Mouse (Mus musculus): ENCODE measurements around the gene Osbp. TPM values are rescaled to one million over a fixed set of nuclear protein-coding genes. Genes with fewer than 3 reads are reported as not detected.

Gene Osbp
- total and polyA plus RNA-seq, 2 experiments from 2014 or later, result 5.1 to 43.2 TPM

GRCm38 (mm10) chr19:12010281-12010771 lies 44.6 kb downstream of the Osbp start:
- TF ChIP-seq EP300 (IDR thresholded peaks at IDR 0.05; ENCODE audit: low read depth) (no peak), CTCF (IDR thresholded peaks at IDR 0.05; ENCODE audit: low read depth) (no peak)
- H3K4me1 ChIP-seq (ENCODE audit: control insufficient read depth, insufficient read depth), result peaks cover 13% of the 10 kb centered on the region; the same call in 1 of the 2 replicates
- peak overlapping the region; percentile 59 for H3K4me3 ChIP-seq (ENCODE audit: low read depth, low read length)
- no peaks in the 10 kb centered on the region for H3K9me3 ChIP-seq (replicated peaks; ENCODE audit: control insufficient read depth, low read length)
- H3K4me2 ChIP-seq (ENCODE audit: low read depth, low read length), result peak overlapping the region; percentile 92
- peak overlapping the region; percentile 91 for H3K27ac ChIP-seq (ENCODE audit: low read depth)
- DNase-seq (ENCODE audit: low spot score) (peak; percentile 71), ATAC-seq (ENCODE audit: insufficient read depth, low read depth) (peak; percentile 22; the same call in 1 of the 2 replicates)
- peak overlapping the region; percentile 78 for H3K9ac ChIP-seq (replicated peaks; ENCODE audit: low read depth, low read length)
- H3K27me3 ChIP-seq (ENCODE audit: control insufficient read depth, insufficient read depth, low read length), result no peaks in the 10 kb centered on the region
- H3K36me3 ChIP-seq (replicated peaks; ENCODE audit: control insufficient read depth, insufficient read depth, low read length), result no peaks in the 10 kb centered on the region
- under 1% methylated on average over 24 of the region's 24 CpGs for WGBS

GRCm38 (mm10) chr19:12010916-12011559 lies 45.3 kb downstream of the Osbp start:
- DNase-seq (ENCODE audit: low spot score) (peak; percentile 84), ATAC-seq (ENCODE audit: insufficient read depth, low read depth) (peak; percentile 42)
- peak overlapping the region; percentile 91 for H3K27ac ChIP-seq (ENCODE audit: low read depth)
- H3K36me3 ChIP-seq (replicated peaks; ENCODE audit: control insufficient read depth, insufficient read depth, low read length), result no peaks in the 10 kb centered on the region
- peak overlapping the region; percentile 59 for H3K4me3 ChIP-seq (ENCODE audit: low read depth, low read length)
- under 1% methylated on average over 26 of the region's 26 CpGs for WGBS
- H3K4me1 ChIP-seq (ENCODE audit: control insufficient read depth, insufficient read depth), result peaks cover 13% of the 10 kb centered on the region; the same call in 1 of the 2 replicates
- no peak; the same call in 1 of the 2 replicates for TF ChIP-seq EP300 (IDR thresholded peaks at IDR 0.05; ENCODE audit: low read depth)
- TF ChIP-seq CTCF (IDR thresholded peaks at IDR 0.05; ENCODE audit: low read depth), result no peak
- H3K4me2 ChIP-seq (ENCODE audit: low read depth, low read length), result peak overlapping the region; percentile 92
- no peaks in the 10 kb centered on the region for H3K27me3 ChIP-seq (ENCODE audit: control insufficient read depth, insufficient read depth, low read length)
- H3K9ac ChIP-seq (replicated peaks; ENCODE audit: low read depth, low read length), result peak overlapping the region; percentile 78
- H3K9me3 ChIP-seq (replicated peaks; ENCODE audit: control insufficient read depth, low read length), result no peaks in the 10 kb centered on the region

- ATAC-seq (ENCODE audit: insufficient read depth, low read depth), result peak; percentile 75
- under 1% methylated on average over 49 of the region's 49 CpGs for WGBS
These were observed 46.1 kb downstream of the Osbp start for GRCm38 (mm10) chr19:12011560-12012556.

GRCm38 (mm10) chr19:12012615-12013014 lies 46.9 kb downstream of the Osbp start:
- peak overlapping the region; percentile 59 for H3K4me3 ChIP-seq (ENCODE audit: low read depth, low read length)
- peak overlapping the region; percentile 51; the same call in 1 of the 2 replicates for H3K27ac ChIP-seq (ENCODE audit: low read depth)
- H3K4me2 ChIP-seq (ENCODE audit: low read depth, low read length), result peak overlapping the region; percentile 92
- 0 out of 2 replicates have a peak, but pooled peaks cover 3% of the 10 kb centered on the region for H3K4me1 ChIP-seq (ENCODE audit: control insufficient read depth, insufficient read depth)
- DNase-seq (ENCODE audit: low spot score) (no peak), ATAC-seq (ENCODE audit: insufficient read depth, low read depth) (no peak)
- H3K9ac ChIP-seq (replicated peaks; ENCODE audit: low read depth, low read length), result peak overlapping the region; percentile 57
- under 1% methylated on average over 10 of the region's 10 CpGs for WGBS
- TF ChIP-seq EP300 (IDR thresholded peaks at IDR 0.05; ENCODE audit: low read depth) (no peak), CTCF (IDR thresholded peaks at IDR 0.05; ENCODE audit: low read depth) (no peak)
- no peaks in the 10 kb centered on the region for H3K9me3 ChIP-seq (replicated peaks; ENCODE audit: control insufficient read depth, low read length)
- H3K36me3 ChIP-seq (replicated peaks; ENCODE audit: control insufficient read depth, insufficient read depth, low read length), result no peaks in the 10 kb centered on the region
- no peaks in the 10 kb centered on the region for H3K27me3 ChIP-seq (ENCODE audit: control insufficient read depth, insufficient read depth, low read length)

More at GRCm38 (mm10) chr19:12011560-12012556, 46.1 kb downstream of the Osbp start:
- no peaks in the 10 kb centered on the region for H3K36me3 ChIP-seq (replicated peaks; ENCODE audit: control insufficient read depth, insufficient read depth, low read length)
- H3K27me3 ChIP-seq (ENCODE audit: control insufficient read depth, insufficient read depth, low read length), result no peaks in the 10 kb centered on the region
- peak overlapping the region; percentile 58 for H3K9ac ChIP-seq (replicated peaks; ENCODE audit: low read depth, low read length)
- peak overlapping the region; percentile 92 for H3K4me2 ChIP-seq (ENCODE audit: low read depth, low read length)
- H3K4me1 ChIP-seq (ENCODE audit: control insufficient read depth, insufficient read depth), result peaks cover 8% of the 10 kb centered on the region; the same call in 1 of the 2 replicates
- peak overlapping the region; percentile 91 for H3K27ac ChIP-seq (ENCODE audit: low read depth)
- peak; percentile 88 for DNase-seq (ENCODE audit: low spot score)
- H3K9me3 ChIP-seq (replicated peaks; ENCODE audit: control insufficient read depth, low read length), result no peaks in the 10 kb centered on the region
- peak; percentile 76 for TF ChIP-seq CTCF (IDR thresholded peaks at IDR 0.05; ENCODE audit: low read depth)
- 0 out of 2 replicates have a peak, but pooled peaks have one; percentile 49 for TF ChIP-seq EP300 (IDR thresholded peaks at IDR 0.05; ENCODE audit: low read depth)
- peak overlapping the region; percentile 59 for H3K4me3 ChIP-seq (ENCODE audit: low read depth, low read length)

GRCm38 (mm10) chr19:12013228-12013627 lies 47.5 kb downstream of the Osbp start:
- Histone ChIP-seq H3K9ac (replicated peaks; ENCODE audit: low read depth, low read length) (peak overlapping the region; percentile 57), H3K4me1 (ENCODE audit: control insufficient read depth, insufficient read depth) (0 out of 2 replicates have a peak, but pooled peaks cover 3% of the 10 kb centered on the region), H3K36me3 (replicated peaks; ENCODE audit: control insufficient read depth, insufficient read depth, low read length) (no peaks in the 10 kb centered on the region), H3K9me3 (replicated peaks; ENCODE audit: control insufficient read depth, low read length) (no peaks in the 10 kb centered on the region), H3K4me3 (ENCODE audit: low read depth, low read length) (peak overlapping the region; percentile 59), H3K4me2 (ENCODE audit: low read depth, low read length) (peak overlapping the region; percentile 92), H3K27ac (ENCODE audit: low read depth) (peak overlapping the region; percentile 34; the same call in 1 of the 2 replicates), H3K27me3 (ENCODE audit: control insufficient read depth, insufficient read depth, low read length) (no peaks in the 10 kb centered on the region)
- TF ChIP-seq EP300 (IDR thresholded peaks at IDR 0.05; ENCODE audit: low read depth) (no peak), CTCF (IDR thresholded peaks at IDR 0.05; ENCODE audit: low read depth) (no peak)
- peak; percentile 65 for DNase-seq (ENCODE audit: low spot score)
- no peak for ATAC-seq (ENCODE audit: insufficient read depth, low read depth)
- WGBS, result 2% methylated on average over 12 of the region's 12 CpGs
